Mouse (Mus musculus) liver, embryonic 16.5 days (tissue): Measurements from ENCODE around the gene Btbd9. TPM values are rescaled to one million over a fixed set of nuclear protein-coding genes. Genes with fewer than 3 reads are reported as not detected.

Source experiments
- ATAC-seq: fragments of 200-750 bp; cut with Nextera tagmentation; 2 replicates; pipeline ENCODE4 v1.8.0; 2017; ENCODE audit warnings: low read depth, mild to moderate bottlenecking, moderate number of reproducible peaks, moderate library complexity
- H3K27ac ChIP-seq: fragments of 300-500 bp; sonication (generic); 2 replicates; pipeline ENCODE4 v1.5.1; 2014; ENCODE audit warnings: mild to moderate bottlenecking, low read length
- H3K27me3 ChIP-seq: fragments of 300-500 bp; sonication (generic); 2 replicates; pipeline ENCODE4 v1.6.1; 2014; ENCODE audit warnings: low read depth, low read length, mixed read lengths; ENCODE audit not compliant: control insufficient read depth, insufficient read depth
- H3K36me3 ChIP-seq: fragments of 300-500 bp; sonication (generic); 2 replicates; pipeline ENCODE4 v1.6.1; 2014; ENCODE audit warnings: mild to moderate bottlenecking; ENCODE audit not compliant: control insufficient read depth, insufficient read depth
- H3K4me1 ChIP-seq: fragments of 300-500 bp; sonication (generic); 2 replicates; pipeline ENCODE4 v1.6.1; 2014; ENCODE audit warnings: low read depth, low read length, mixed read lengths; ENCODE audit not compliant: control insufficient read depth
- H3K4me2 ChIP-seq: fragments of 300-500 bp; sonication (generic); 2 replicates; pipeline ENCODE4 v1.6.1; 2014; ENCODE audit warnings: low read depth, low read length, mixed read lengths
- H3K4me3 ChIP-seq: fragments of 300-500 bp; sonication (generic); 2 replicates; pipeline ENCODE4 v1.5.1; 2014; ENCODE audit warnings: low read depth, mild to moderate bottlenecking, low read length
- H3K9ac ChIP-seq: fragments of 300-500 bp; sonication (generic); 2 replicates; pipeline ENCODE4 v1.6.1; 2014; ENCODE audit warnings: low read depth, low read length
- H3K9me3 ChIP-seq: fragments of 300-500 bp; sonication (generic); replicated peaks from 2 replicates; pipeline ENCODE4 v1.6.1; 2016; ENCODE audit warnings: low read length; ENCODE audit not compliant: control insufficient read depth
- WGBS: fragments of 180-500 bp; shearing (Covaris S2); extraction: QIAGEN DNeasy Blood & Tissue Kit; methylation state at CpG from one replicate; pipeline ENCODE4 v1.1.7; 2014; ENCODE audit not compliant: insufficient replicate concordance; 5-methylcytosine and 5-hydroxymethylcytosine counted together
- polyA plus RNA-seq: library from polyadenylated mRNA; unstranded; fragments of >200 nt; fragmentation: Nextera tagmentation; extraction: Ambion mirVana; gene quantifications from 2 replicates; pipeline ENCODE4 v1.2.1, GENCODE M21; 2015

The Btbd9 gene
- polyA plus RNA-seq, 1 experiment from 2014 or later: 13.2 TPM

GRCm38 (mm10) chr17:30261983-30262340, 314.3 kb downstream of the Btbd9 start:
- 63% methylated on average over 3 of the region's 3 CpGs for WGBS
- Histone ChIP-seq H3K4me1 (no peaks in the 10 kb centered on the region), H3K27ac (no peak overlapping the region), H3K9me3 (no peaks in the 10 kb centered on the region), H3K4me2 (no peak overlapping the region), H3K4me3 (no peak overlapping the region), H3K27me3 (no peaks in the 10 kb centered on the region), H3K9ac (no peak overlapping the region), H3K36me3 (no peaks in the 10 kb centered on the region)
- no peak for ATAC-seq

DNA sequence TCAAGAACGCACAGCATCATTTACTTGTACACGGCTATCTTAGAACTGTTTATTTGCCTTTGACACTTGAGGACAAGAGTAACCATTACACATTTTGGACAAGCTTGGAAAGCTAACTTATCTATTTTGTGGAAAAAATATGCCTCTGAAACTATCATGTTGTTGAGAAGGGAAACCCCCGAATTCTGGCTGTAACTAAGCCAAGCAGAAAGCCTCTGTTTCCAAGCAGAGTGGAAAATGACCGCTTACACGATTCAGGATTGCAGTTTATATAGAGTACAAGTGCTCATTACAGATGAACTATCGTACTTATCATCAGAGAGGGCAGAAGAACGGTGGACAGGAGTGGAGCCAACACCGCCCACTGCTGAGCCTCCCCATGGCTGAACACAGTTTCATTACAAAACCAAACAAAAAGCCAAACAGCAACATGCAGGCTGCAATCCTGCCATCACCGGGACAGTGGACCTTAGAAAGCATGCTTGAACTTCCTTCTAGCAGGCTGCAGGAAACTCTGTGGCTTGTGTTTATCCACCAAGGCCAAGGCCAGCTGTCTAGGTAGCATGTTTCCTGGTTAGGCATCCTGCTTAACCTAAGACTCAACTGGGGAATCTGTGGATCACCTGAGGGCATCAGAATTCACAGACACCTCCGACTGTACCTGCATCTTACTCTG, 314.8 kb downstream of the Btbd9 start:
- ATAC-seq: no peak

DNA sequence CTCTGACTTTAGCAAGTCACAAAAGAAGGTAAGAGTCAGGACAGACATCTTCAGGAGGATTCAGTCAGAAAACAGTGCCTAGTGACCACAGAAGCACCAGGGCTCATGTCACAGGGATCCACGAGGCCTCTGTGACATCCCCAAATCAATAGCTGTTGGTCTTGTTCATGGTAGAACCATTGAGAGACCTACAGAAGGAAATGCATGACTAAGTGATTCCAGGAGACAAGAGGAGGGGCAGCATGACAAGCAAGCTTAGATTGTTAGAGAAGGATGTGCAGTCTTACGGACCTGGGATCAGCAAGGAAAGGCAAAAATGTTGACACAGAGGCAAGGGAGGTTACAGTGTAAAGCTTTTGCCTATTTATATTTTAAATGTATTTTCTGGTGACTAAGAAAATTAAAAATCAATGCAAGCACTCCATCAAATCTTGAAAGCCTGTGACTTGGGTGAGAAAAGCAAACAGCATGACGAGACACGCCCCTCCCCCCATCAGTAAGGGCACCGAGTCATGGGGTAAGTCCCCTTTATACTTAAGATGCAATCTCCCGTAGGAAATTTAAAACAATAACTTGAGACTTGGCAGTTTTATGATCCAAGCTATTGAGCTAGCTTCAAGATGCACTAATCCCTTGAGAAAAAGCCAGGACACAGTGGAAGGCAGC, 315.5 kb downstream of the Btbd9 start:
- no peak for ATAC-seq

More for the DNA sequence above, 314.8 kb downstream of the Btbd9 start:
- Histone ChIP-seq H3K36me3 (no peaks in the 10 kb centered on the region), H3K27me3 (no peaks in the 10 kb centered on the region), H3K9ac (no peak overlapping the region), H3K4me3 (no peak overlapping the region), H3K4me1 (no peaks in the 10 kb centered on the region), H3K9me3 (no peaks in the 10 kb centered on the region), H3K4me2 (no peak overlapping the region), H3K27ac (no peak overlapping the region)
- WGBS: 53% methylated on average over 10 of the region's 10 CpGs

DNA sequence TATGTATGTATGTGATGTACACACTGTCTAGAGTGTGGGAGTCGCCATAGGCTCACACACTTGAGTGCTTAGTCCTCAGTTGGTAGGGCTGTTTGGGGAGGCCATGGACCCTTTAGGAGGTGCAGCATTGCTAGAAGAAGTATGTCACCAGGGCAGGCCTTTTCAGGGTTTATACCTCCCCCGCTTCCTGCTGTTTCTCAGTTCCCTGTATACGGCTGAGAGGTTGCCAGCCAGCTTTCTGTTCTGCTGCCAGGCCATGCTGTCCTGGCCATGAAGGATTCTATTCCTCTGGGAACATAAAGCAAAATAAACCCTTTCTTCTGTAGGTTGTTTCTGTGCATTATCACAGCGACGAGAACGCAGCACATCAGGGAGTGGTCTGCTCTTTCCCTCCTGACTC, 316.4 kb downstream of the Btbd9 start:
- Histone ChIP-seq H3K4me1 (no peaks in the 10 kb centered on the region), H3K27ac (no peak overlapping the region), H3K4me3 (no peak overlapping the region), H3K4me2 (no peak overlapping the region), H3K36me3 (no peaks in the 10 kb centered on the region), H3K27me3 (no peaks in the 10 kb centered on the region), H3K9ac (no peak overlapping the region), H3K9me3 (no peaks in the 10 kb centered on the region)
- 66% methylated on average over 6 of the region's 6 CpGs for WGBS
- no peak for ATAC-seq

More for the DNA sequence above, 315.5 kb downstream of the Btbd9 start:
- Histone ChIP-seq H3K36me3 (no peaks in the 10 kb centered on the region), H3K4me3 (no peak overlapping the region), H3K9ac (no peak overlapping the region), H3K9me3 (no peaks in the 10 kb centered on the region), H3K27ac (no peak overlapping the region), H3K27me3 (no peaks in the 10 kb centered on the region), H3K4me2 (no peak overlapping the region), H3K4me1 (no peaks in the 10 kb centered on the region)
- WGBS: 58% methylated on average over 6 of the region's 6 CpGs

DNA sequence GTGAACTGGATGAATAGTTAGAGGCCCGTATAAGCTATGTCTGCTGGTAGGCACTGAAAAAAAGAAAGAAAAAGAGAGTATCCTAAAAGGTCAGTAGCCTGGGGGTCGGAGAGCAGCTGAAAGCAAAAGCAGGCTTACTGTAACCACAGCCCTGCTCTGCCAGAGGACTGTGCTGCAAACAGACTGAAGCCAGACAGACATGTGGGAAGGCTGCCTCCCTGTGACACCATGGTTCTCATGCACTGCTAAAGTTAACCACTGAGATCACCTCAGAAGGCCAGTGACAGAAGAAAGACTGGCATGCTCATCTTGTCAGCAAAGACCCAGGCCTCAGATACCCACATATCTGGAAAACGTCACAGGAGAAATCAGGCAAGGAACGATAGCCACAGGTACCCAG, 317.8 kb downstream of the Btbd9 start:
- Histone ChIP-seq H3K27ac (no peak overlapping the region), H3K4me3 (no peak overlapping the region), H3K9ac (no peak overlapping the region), H3K4me1 (no peaks in the 10 kb centered on the region), H3K4me2 (no peak overlapping the region), H3K27me3 (no peaks in the 10 kb centered on the region), H3K9me3 (no peaks in the 10 kb centered on the region), H3K36me3 (no peaks in the 10 kb centered on the region)
- no peak for ATAC-seq
- WGBS: 56% methylated on average over 4 of the region's 4 CpGs

- no peaks in the 10 kb centered on the region for H3K36me3 ChIP-seq
- no peak for ATAC-seq
- WGBS: 69% methylated on average over 8 of the region's 8 CpGs
- H3K4me1 ChIP-seq: no peaks in the 10 kb centered on the region
- H3K27ac ChIP-seq: no peak overlapping the region
- H3K9ac ChIP-seq: no peak overlapping the region
- no peak overlapping the region for H3K4me2 ChIP-seq
- no peak overlapping the region for H3K4me3 ChIP-seq
- no peaks in the 10 kb centered on the region for H3K27me3 ChIP-seq
- no peaks in the 10 kb centered on the region for H3K9me3 ChIP-seq
These were observed 320.2 kb downstream of the Btbd9 start for GRCm38 (mm10) chr17:30255928-30256560.

DNA sequence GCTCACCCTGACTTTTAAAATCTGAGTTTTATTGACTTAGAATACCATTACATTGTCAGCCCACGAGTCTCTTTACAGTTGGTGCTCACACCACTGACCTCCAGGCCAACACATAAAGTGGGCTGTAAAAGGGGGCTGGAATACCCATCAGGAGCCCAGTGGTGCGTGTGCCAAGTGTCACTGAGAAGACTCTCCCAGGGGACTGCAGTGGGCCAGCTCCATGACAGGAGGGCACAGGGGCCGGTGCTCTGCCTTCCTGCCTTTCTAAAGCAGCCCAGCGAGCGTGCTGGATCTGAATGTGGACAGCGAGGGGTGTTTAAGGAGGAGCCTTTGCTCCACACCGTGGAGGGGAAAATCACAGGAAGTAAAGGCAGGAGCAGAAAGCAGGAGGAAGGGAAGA, 322.4 kb downstream of the Btbd9 start:
- 66% methylated on average over 7 of the region's 7 CpGs for WGBS
- Histone ChIP-seq H3K9me3 (no peaks in the 10 kb centered on the region), H3K36me3 (no peaks in the 10 kb centered on the region), H3K4me2 (no peak overlapping the region), H3K27me3 (no peaks in the 10 kb centered on the region), H3K4me3 (no peak overlapping the region), H3K4me1 (no peaks in the 10 kb centered on the region), H3K27ac (no peak overlapping the region), H3K9ac (no peak overlapping the region)
- ATAC-seq: no peak

- H3K9ac ChIP-seq: no peak overlapping the region
- no peak overlapping the region for H3K4me3 ChIP-seq
- no peaks in the 10 kb centered on the region for H3K36me3 ChIP-seq
- no peak overlapping the region for H3K4me2 ChIP-seq
- no peak for ATAC-seq
- H3K4me1 ChIP-seq: no peaks in the 10 kb centered on the region
- H3K27me3 ChIP-seq: no peaks in the 10 kb centered on the region
- H3K27ac ChIP-seq: no peak overlapping the region
- WGBS: 61% methylated on average over 5 of the region's 5 CpGs
- H3K9me3 ChIP-seq: no peaks in the 10 kb centered on the region
These were observed 323.3 kb downstream of the Btbd9 start for GRCm38 (mm10) chr17:30253028-30253427.

DNA sequence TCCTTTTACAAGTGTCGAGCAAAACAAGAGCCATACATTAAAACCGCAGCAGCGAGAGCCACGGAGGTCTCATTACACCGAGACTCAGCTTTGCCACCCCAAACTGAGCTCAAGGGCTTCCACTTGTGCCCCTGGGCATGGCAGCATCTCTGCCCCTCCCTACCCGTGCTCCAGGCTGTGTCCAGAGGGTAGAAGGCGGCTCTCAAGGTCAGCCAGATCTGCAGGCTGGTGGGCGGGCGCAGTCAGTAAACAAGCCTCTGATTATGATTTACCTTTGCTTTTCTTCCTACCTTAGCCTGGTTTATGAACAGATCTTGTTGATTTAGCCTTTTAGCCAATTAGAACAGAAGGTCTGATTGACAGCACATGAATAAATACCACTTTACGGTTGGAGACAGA, 331.0 kb downstream of the Btbd9 start:
- ATAC-seq: no peak
- Histone ChIP-seq H3K36me3 (no peaks in the 10 kb centered on the region), H3K27ac (no peak overlapping the region), H3K4me3 (no peak overlapping the region), H3K4me2 (no peak overlapping the region), H3K4me1 (no peaks in the 10 kb centered on the region; the same call in none of the 2 replicates), H3K27me3 (no peaks in the 10 kb centered on the region), H3K9me3 (no peaks in the 10 kb centered on the region), H3K9ac (no peak overlapping the region)
- WGBS: 72% methylated on average over 10 of the region's 10 CpGs
